Mouse (Mus musculus): ENCODE measurements at regions not wholly inside any gene's neighbourhood (a gene's known extent, or its start where the extent isn't known, plus 50 kb on each side); places are given as distances from the start of the nearest gene placed in this dataset.

- 19% methylated on average over 5 of the region's 5 CpGs for WGBS
- peak; percentile 33; the same call in 1 of the 2 replicates for ATAC-seq (replicated peaks)
- Histone ChIP-seq H3K4me2 (no peak overlapping the region), H3K9ac (no peak overlapping the region), H3K27ac (peak overlapping the region; percentile 61), H3K4me3 (no peak overlapping the region), H3K9me3 (no peaks in the 10 kb centered on the region), H3K4me1 (peaks cover 25% of the 10 kb centered on the region), H3K27me3 (replicated peaks) (no peaks in the 10 kb centered on the region), H3K36me3 (replicated peaks) (no peaks in the 10 kb centered on the region)
Observed at GRCm38 (mm10) chr9:46482859-46483443, 163.2 kb upstream of the 4931429L15Rik start.

GRCm38 (mm10) chr9:46482034-46482858 is 162.5 kb upstream of the 4931429L15Rik start:
- 43% methylated on average over 12 of the region's 12 CpGs for WGBS
- Histone ChIP-seq H3K4me2 (no peak overlapping the region), H3K4me1 (peaks cover 25% of the 10 kb centered on the region), H3K9ac (no peak overlapping the region), H3K27me3 (replicated peaks) (no peaks in the 10 kb centered on the region), H3K36me3 (replicated peaks) (no peaks in the 10 kb centered on the region), H3K9me3 (no peaks in the 10 kb centered on the region), H3K4me3 (no peak overlapping the region), H3K27ac (peak overlapping the region; percentile 61)
- ATAC-seq (replicated peaks), result 0 out of 2 replicates have a peak, but pooled peaks have one; percentile 42

- H3K27ac ChIP-seq, result no peak overlapping the region
- H3K36me3 ChIP-seq (replicated peaks), result no peaks in the 10 kb centered on the region
- peaks cover 25% of the 10 kb centered on the region for H3K4me1 ChIP-seq
- H3K9ac ChIP-seq, result no peak overlapping the region
- H3K4me3 ChIP-seq, result no peak overlapping the region
- no peak overlapping the region for H3K4me2 ChIP-seq
- ATAC-seq (replicated peaks), result no peak
- WGBS, result 41% methylated on average over 7 of the region's 7 CpGs
- no peaks in the 10 kb centered on the region for H3K9me3 ChIP-seq
- no peaks in the 10 kb centered on the region for H3K27me3 ChIP-seq (replicated peaks)
Observed at GRCm38 (mm10) chr9:46481491-46481890, 161.7 kb upstream of the 4931429L15Rik start.

- Histone ChIP-seq H3K9me3 (no peaks in the 10 kb centered on the region), H3K27ac (peak overlapping the region; percentile 52), H3K27me3 (replicated peaks) (no peaks in the 10 kb centered on the region), H3K9ac (no peak overlapping the region), H3K36me3 (replicated peaks) (no peaks in the 10 kb centered on the region), H3K4me2 (no peak overlapping the region), H3K4me3 (no peak overlapping the region), H3K4me1 (peaks cover 29% of the 10 kb centered on the region)
- WGBS, result 5% methylated on average over 13 of the region's 13 CpGs
- 0 out of 2 replicates have a peak, but pooled peaks have one; percentile 39 for ATAC-seq (replicated peaks)
Observed at GRCm38 (mm10) chr9:46480080-46480690, 160.4 kb upstream of the 4931429L15Rik start.

- H3K4me2 ChIP-seq, result no peak overlapping the region
- no peak overlapping the region for H3K27ac ChIP-seq
- WGBS, result 78% methylated on average over 2 of the region's 2 CpGs
- ATAC-seq (replicated peaks), result no peak
- H3K9me3 ChIP-seq, result no peaks in the 10 kb centered on the region
- no peaks in the 10 kb centered on the region for H3K27me3 ChIP-seq (replicated peaks)
- H3K36me3 ChIP-seq (replicated peaks), result no peaks in the 10 kb centered on the region
- H3K9ac ChIP-seq, result no peak overlapping the region
- no peak overlapping the region for H3K4me3 ChIP-seq
- H3K4me1 ChIP-seq, result peaks cover 29% of the 10 kb centered on the region
Observed at GRCm38 (mm10) chr9:46478611-46479010, 158.8 kb upstream of the 4931429L15Rik start.

GRCm38 (mm10) chr9:46476516-46476915 is 156.7 kb upstream of the 4931429L15Rik start:
- no peak overlapping the region for H3K4me3 ChIP-seq
- H3K27ac ChIP-seq, result no peak overlapping the region
- 39% methylated on average over 5 of the region's 5 CpGs for WGBS
- no peaks in the 10 kb centered on the region for H3K9me3 ChIP-seq
- H3K4me1 ChIP-seq, result peaks cover 14% of the 10 kb centered on the region
- no peak for ATAC-seq (replicated peaks)
- H3K4me2 ChIP-seq, result no peak overlapping the region
- no peaks in the 10 kb centered on the region for H3K36me3 ChIP-seq (replicated peaks)
- H3K27me3 ChIP-seq (replicated peaks), result no peaks in the 10 kb centered on the region
- H3K9ac ChIP-seq, result no peak overlapping the region

- Histone ChIP-seq H3K27me3 (replicated peaks) (no peaks in the 10 kb centered on the region), H3K9ac (no peak overlapping the region), H3K4me1 (peaks cover 19% of the 10 kb centered on the region), H3K4me2 (no peak overlapping the region), H3K4me3 (no peak overlapping the region), H3K27ac (no peak overlapping the region), H3K36me3 (replicated peaks) (no peaks in the 10 kb centered on the region), H3K9me3 (no peaks in the 10 kb centered on the region)
- ATAC-seq (replicated peaks), result no peak
- WGBS, result 91% methylated on average over 10 of the region's 10 CpGs
Observed at GRCm38 (mm10) chr9:46473681-46474080, 153.9 kb upstream of the 4931429L15Rik start.

GRCm38 (mm10) chr9:46469521-46469920 is 149.7 kb upstream of the 4931429L15Rik start:
- H3K4me2 ChIP-seq, result no peak overlapping the region
- H3K27ac ChIP-seq, result no peak overlapping the region
- H3K4me3 ChIP-seq, result no peak overlapping the region
- peaks cover 15% of the 10 kb centered on the region for H3K4me1 ChIP-seq
- H3K9ac ChIP-seq, result no peak overlapping the region
- H3K27me3 ChIP-seq (replicated peaks), result no peaks in the 10 kb centered on the region
- H3K36me3 ChIP-seq (replicated peaks), result no peaks in the 10 kb centered on the region
- ATAC-seq (replicated peaks), result no peak
- H3K9me3 ChIP-seq, result no peaks in the 10 kb centered on the region
- WGBS, result 67% methylated on average over 7 of the region's 7 CpGs

GRCm38 (mm10) chr9:46468306-46468705 is 148.5 kb upstream of the 4931429L15Rik start:
- 48% methylated on average over 2 of the region's 2 CpGs for WGBS
- no peaks in the 10 kb centered on the region for H3K36me3 ChIP-seq (replicated peaks)

GRCm38 (mm10) chr9:46467671-46468070 is 147.9 kb upstream of the 4931429L15Rik start:
- no peak overlapping the region for H3K4me3 ChIP-seq
- peaks cover 15% of the 10 kb centered on the region for H3K4me1 ChIP-seq
- H3K4me2 ChIP-seq, result no peak overlapping the region
- H3K9me3 ChIP-seq, result no peaks in the 10 kb centered on the region
- H3K36me3 ChIP-seq (replicated peaks), result no peaks in the 10 kb centered on the region
- WGBS, result 41% methylated on average over 3 of the region's 3 CpGs
- H3K27me3 ChIP-seq (replicated peaks), result no peaks in the 10 kb centered on the region
- no peak for ATAC-seq (replicated peaks)
- H3K27ac ChIP-seq, result no peak overlapping the region
- no peak overlapping the region for H3K9ac ChIP-seq

More at GRCm38 (mm10) chr9:46468306-46468705, 148.5 kb upstream of the 4931429L15Rik start:
- H3K9me3 ChIP-seq, result no peaks in the 10 kb centered on the region
- H3K9ac ChIP-seq, result no peak overlapping the region
- H3K4me3 ChIP-seq, result no peak overlapping the region
- H3K27ac ChIP-seq, result no peak overlapping the region
- no peak overlapping the region for H3K4me2 ChIP-seq
- H3K27me3 ChIP-seq (replicated peaks), result no peaks in the 10 kb centered on the region
- peaks cover 15% of the 10 kb centered on the region for H3K4me1 ChIP-seq
- ATAC-seq (replicated peaks), result no peak

- whole genome bisulfite sequencing, result 94% methylated on average over 5 of the region's 5 CpGs
- Histone ChIP-seq H3K9me3 (no peaks in the 10 kb centered on the region), H3K27me3 (replicated peaks) (no peaks in the 10 kb centered on the region), H3K9ac (no peak overlapping the region), H3K36me3 (replicated peaks) (no peaks in the 10 kb centered on the region), H3K27ac (no peak overlapping the region), H3K4me3 (no peak overlapping the region), H3K4me1 (no peaks in the 10 kb centered on the region), H3K4me2 (no peak overlapping the region)
- no peak for ATAC-seq (replicated peaks)
Observed at GRCm38 (mm10) chr9:46462681-46463080, 142.9 kb upstream of the 4931429L15Rik start.

GRCm38 (mm10) chr9:46457945-46458344 is 138.2 kb upstream of the 4931429L15Rik start:
- H3K9me3 ChIP-seq, result no peaks in the 10 kb centered on the region
- ATAC-seq (replicated peaks), result no peak
- WGBS, result 60% methylated on average over 6 of the region's 6 CpGs

More at GRCm38 (mm10) chr9:46457945-46458344, 138.2 kb upstream of the 4931429L15Rik start:
- H3K27ac ChIP-seq, result no peak overlapping the region
- no peak overlapping the region for H3K4me3 ChIP-seq
- H3K36me3 ChIP-seq (replicated peaks), result no peaks in the 10 kb centered on the region
- H3K9ac ChIP-seq, result no peak overlapping the region
- peaks cover 11% of the 10 kb centered on the region for H3K4me1 ChIP-seq
- no peaks in the 10 kb centered on the region for H3K27me3 ChIP-seq (replicated peaks)
- no peak overlapping the region for H3K4me2 ChIP-seq
